Mouse (Mus musculus): ENCODE data around the gene 1700088E04Rik.

1700088E04Rik gene

DNA sequence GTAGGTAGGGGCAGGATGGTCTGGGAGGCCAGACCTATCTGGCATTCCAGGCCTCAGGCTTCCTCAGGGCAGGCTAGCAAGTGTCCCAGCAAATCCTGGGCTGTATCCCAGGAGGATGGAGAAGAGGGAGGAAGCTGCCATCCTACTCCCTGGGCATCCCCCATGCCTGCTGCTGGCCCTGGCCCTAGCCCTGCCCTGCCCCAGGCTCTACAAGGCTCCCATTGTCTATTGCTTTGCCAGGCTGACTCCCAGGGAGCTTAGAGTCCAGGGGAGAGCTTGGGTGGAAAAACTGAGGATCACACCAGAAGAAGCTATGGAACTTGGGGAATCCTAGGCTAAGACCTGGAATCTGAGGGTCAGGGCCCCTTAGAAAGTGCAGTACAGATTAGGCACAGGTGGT is 39.5 kb downstream of the 1700088E04Rik start:
- intact Hi-C loops (cut with DNase I): no loop called here

DNA sequence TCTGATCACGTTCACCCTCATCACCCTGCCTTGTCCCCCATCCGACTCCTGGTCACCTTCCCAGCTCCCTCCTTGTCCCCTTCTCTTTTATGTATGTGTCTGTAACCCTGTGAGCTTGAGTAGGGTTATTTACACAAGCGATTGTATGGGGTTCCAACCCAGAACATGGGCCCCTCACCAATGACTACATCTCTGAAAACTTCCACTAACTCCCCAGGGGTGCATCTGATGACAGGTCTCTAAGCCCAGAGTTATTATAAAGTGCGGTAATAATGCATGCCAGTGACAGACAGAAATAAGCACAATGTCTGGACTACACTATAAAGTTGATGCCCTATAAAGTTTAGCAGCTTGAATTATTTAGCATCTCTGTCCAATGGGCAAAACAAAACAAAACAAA is 40.7 kb downstream of the 1700088E04Rik start:
- intact Hi-C loops (cut with DNase I): no loop called here

DNA sequence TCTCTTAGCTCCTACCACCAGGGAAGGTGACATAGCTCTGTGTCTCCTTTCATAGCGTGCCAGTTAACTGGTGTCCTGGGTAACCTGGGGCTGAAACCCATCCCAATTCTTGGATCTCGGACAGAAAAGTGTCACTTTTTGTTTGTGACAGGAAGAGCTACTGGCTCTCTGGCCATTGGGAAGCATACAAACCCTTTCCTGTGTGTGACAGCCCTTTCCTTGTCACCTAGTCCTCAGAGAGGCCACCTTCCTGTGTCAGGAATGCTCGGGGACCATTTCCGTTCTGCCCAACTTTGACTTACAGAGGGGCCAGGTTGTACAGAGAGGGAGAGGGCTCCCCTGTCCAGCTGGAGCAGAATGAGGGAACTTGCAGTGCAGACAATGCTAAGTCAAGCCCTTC is 41.6 kb downstream of the 1700088E04Rik start:
- intact Hi-C loops (cut with DNase I): no loop called here

DNA sequence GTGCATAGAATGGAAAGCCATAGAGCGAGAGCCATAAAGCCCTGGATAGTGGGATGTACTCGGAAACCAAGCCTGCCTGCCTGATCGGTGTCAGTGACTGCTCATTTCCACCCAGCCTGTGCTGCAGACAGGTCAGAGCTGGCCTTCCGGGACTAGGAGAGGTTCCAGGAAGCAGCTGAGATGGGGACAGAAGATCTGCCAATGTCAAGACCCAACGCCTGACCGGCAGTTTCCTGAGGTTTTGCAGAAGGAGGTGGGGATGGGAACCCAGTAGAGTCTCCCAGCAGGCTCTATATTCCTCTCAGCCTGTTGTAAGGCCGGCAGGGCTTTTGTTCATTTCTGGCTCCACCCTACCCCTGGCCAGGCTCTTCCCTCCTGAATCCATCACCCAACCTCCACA is 42.2 kb downstream of the 1700088E04Rik start:
- intact Hi-C loops (cut with DNase I): no loop called here

DNA sequence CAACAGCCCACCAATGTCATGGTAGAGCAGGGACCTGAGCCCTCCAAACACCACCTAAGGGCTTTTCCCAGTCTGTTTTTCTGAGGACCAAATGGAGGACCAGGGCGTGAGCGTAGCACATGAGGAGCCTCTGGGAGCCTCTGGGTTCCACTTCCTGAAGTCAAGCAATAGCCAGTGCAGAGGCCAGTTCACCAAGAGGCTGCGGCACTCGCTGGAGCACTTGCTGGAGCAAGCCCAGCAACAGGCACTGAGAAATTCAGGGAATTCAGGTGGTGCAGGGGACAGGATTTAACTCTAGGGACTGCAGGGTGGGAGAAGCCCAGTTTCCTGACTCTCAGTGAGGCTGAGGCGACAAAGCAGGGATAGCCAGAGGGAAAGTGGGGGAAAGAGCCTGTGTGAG is 42.8 kb downstream of the 1700088E04Rik start:
- intact Hi-C loops (cut with DNase I): no loop called here

DNA sequence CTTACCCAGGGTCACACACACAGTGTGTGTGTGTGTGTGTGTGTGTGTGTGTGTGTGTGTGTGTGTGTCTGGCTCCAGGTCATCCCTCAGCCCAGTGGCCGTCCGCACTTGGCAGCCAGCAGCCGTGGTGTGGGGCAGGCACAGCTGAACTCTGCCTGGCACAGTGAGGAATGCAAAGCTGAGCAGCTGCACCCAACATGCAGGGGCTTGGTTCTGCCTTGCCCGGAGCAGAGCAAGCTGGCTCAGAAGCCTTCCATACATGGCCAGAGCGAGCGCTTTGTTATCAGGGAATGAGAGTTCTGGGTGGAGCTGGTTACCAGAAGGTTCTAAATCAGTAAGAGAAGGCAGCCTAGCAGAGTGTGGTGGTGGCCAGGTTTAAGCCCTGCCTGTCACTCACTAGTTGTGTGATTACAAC is 43.4 kb downstream of the 1700088E04Rik start:
- intact Hi-C loops (cut with DNase I): no loop called here

DNA sequence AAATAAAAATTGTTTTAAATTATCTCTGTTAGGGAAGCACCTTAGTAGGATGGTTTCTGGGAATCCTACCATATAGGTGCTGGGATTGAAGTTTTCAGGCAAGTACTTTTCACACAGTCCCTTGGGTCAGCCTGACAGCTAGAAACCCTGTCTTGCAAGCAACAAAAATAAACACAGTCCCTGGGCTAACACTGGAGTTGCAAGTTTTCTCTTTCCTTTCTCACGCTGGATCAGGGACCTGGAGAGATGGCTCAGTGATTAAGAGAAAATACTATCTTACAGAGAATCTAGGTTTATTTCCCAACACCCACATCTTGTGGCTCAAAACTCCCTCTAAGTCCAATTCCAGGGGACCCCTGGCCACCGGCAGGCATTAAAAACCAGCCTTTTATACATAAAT is 43.9 kb downstream of the 1700088E04Rik start:
- intact Hi-C loops (cut with DNase I): no loop called here

DNA sequence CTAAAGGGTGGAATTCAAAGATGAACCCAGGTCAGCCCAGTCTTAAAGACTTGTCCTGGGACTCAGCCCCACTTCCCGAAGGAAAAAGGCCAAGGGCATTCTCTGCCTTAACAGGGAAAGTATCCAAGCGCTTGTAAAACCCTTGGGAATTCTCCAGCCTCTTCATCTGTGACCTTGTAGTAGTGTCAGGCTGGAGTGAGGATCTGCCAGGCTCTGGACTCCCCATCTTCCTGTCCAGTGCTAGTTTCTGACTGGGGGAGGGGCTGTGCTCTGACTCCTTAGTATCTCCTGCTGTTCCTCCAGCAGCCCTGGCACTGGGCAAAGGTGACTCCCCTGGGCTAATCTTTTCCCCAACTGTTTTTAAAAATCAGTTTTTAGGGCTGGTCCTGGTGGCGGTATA is 44.5 kb downstream of the 1700088E04Rik start:
- intact Hi-C loops (cut with DNase I): no loop called here

DNA sequence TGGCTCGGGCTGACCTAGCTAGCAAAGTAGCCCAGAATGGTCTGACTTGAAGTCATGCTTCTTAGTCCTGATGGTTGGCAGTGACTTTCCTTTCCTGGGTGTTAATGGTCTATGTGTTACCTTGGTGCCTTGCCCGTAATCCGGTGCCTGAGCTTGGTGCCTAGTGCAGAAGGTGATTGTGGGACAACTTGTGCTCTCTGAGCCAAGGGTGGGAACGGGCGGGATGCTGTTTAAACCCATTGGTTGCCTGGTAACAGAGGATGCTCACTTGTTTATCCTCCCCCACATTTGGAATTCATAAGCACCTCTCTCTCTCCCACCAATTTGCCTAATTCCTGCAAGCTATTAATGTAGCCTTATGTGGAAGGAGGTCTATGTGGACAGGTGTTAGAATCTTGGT is 45.6 kb downstream of the 1700088E04Rik start:
- intact Hi-C loops (cut with DNase I): no loop called here

DNA sequence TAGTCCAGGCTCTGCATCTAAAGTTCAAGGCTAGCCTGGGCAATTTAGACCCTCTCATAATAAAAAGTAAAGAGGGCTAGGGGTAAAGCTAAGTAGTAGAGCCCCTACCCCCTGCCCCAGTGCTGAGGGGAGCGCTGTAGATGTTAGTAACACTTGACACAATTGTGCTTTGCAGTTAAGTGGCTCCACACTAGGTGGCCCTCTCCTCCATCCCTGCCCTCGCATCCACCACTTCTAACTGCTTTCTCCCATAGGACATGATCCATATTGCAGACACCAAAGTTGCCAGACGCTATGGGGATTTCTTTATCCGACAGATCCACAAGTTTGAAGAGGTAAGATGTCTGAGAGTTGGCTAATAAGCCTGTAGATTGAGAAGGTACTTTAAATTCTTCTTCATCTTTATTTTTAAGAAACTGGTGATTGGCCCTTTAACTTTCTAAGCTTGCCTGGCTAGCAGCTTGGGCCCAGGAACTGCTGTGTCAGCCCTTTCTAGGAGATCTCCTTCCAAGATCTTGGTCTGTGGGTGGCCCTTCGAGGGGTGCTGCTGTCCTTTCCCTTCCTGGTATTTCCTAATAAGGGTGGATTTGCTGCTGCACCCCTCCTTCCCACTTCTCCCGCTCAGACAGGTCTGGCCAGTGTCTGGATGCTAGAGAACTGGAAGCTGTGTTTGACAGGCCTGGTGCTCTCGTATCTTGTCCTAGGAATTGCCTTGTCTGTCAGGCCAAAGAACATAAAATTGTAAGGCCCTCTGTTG is 47.8 kb downstream of the 1700088E04Rik start:
- intact Hi-C loops (cut with DNase I): loop anchor here (5.0 kb wide), 1 partner anchor 34 kb away; no protein-coding TSS in a partner anchor

DNA sequence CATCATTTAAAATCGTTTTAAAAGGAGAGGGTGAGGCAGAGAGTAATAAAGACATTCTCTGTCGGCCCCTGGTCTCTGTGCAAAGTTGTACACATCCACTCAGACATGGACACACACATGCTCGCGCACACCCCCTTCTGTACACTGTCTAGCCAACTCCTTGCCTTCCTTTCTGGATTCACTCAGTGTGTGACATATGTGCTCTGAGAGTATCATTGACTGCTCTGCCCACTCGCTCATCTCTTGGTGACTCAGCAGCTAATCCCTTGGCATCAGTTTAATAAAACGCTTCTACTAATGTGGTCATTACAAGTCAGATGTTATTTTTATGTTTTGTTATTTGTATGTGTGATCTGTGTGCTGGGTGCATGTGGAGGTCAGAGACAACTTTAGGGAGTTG is 48.8 kb downstream of the 1700088E04Rik start:
- intact Hi-C loops (cut with DNase I): loop anchor here (5.0 kb wide), 1 partner anchor 35 kb away; no protein-coding TSS in a partner anchor

DNA sequence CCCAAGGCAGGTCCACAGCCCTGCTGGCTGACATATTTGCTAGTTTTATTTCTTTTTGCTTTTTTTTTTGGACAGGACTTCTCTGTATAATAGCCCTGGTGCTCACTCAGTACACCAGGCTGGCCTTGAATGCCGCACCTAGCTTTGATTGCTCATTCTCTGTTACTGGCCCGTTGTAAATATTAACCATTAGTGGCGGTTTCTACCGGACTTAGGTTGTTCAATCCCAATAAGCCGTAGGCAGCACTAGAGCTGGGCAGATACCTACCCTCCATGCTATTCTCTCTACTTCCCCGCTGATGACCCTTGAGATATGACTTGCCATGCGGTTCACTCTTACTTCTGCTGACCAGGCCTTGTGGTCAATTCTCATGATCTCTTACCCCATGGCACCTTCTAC is 61.5 kb downstream of the 1700088E04Rik start:
- intact Hi-C loops (cut with DNase I): no loop called here

Measured in adrenal gland (tissue).